Mouse (Mus musculus) kidney, adult 2 months (tissue): ENCODE measurements around the gene Cnot3.

Source experiments
- CTCF ChIP-seq: fragments of 200-500 bp; conservative IDR thresholded peaks from 2 replicates; pipeline ENCODE4 v1.5.1; 2011; ENCODE audit warnings: low read depth, mild to moderate bottlenecking, control low read depth, low read length, moderate library complexity, mixed read lengths; ENCODE audit not compliant: insufficient read depth, insufficient read length
- POLR2A ChIP-seq: fragments of 200-500 bp; IDR thresholded peaks from one replicate; pipeline ENCODE4 v1.6.1; 2011; ENCODE audit warnings: low read depth, low read length, control low read depth

DNA sequence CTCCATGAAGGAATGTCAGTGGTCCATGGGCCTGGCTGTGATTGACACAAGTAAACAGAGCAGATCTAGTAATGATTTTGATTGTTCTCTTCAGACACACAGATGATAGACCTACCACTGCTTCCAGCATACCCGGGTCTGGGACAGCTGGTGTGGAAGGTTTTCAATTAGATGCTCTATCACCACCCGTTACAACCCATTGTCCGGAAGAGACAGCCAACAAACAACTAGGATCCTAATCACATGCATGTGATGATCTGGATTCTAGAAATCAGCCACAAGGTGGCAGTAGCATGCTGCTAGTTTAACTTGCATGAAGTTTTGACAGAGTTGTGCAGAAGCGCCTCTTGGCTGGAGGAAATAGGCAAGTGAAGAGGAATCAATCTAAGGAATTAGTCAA is 43.9 kb upstream of the Cnot3 start:
- TF ChIP-seq CTCF: peak; percentile 51
- no peak for TF ChIP-seq POLR2A
